Mouse (Mus musculus) mouse embryonic stem cell (cell line): ENCODE data around the gene Usp3.

Experiments
- in situ Hi-C, 2 experiments: fragments of 300-500 bp; cut with MboI; formaldehyde crosslinking; loops; 1 replicate in 1 of 2; 3 replicates in 1 of 2; pipeline ENCODE4 v1.14.3; 2019 to 2020; ENCODE audit warnings: low sequenced_read_pairs in 2 of 2, low pct_unique_long_range_greater_than_20kb in 1 of 2, mixed read lengths in 1 of 2; ENCODE audit not compliant: unreplicated experiment in 1 of 2

The Usp3 gene

DNA sequence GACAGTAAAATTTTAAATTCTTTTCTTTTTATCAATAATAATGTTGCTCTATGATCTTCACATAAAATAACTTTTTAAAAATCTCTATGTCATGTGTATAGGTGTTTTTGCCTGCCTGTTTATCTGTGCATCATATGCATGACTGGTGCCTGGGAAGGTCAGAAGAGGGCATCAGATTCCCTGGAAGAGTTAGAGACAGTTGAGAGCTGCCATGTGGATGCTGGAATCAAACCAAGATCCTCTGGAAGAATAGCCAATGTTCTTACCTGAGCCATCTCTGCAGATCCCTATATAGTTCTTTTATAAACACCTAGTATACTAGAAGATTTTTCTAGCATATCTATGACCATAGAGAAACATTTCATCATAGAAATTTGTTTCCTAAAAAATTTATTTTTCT, 8.8 kb downstream of the Usp3 start:
- in situ Hi-C loops, result no loop called here

DNA sequence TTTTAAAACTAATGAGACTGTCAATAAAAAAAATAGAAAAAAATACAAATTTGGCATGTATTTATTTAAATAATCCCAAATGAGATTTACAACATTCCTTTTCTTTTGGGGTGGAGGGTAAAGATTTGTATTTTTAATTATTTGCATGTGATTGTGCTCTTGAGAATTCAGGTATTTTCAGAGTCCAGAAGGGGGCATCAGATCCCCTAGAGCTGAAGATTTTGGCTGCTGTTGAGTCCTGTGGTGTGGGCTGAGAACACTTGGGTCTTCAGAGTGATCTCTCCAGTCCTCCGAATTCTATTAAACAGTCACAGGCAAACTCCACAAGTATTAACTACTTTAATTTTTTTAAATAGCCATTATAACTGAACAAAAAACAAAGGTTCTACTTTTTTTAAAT, 9.7 kb downstream of the Usp3 start:
- in situ Hi-C loops, result no loop called here

DNA sequence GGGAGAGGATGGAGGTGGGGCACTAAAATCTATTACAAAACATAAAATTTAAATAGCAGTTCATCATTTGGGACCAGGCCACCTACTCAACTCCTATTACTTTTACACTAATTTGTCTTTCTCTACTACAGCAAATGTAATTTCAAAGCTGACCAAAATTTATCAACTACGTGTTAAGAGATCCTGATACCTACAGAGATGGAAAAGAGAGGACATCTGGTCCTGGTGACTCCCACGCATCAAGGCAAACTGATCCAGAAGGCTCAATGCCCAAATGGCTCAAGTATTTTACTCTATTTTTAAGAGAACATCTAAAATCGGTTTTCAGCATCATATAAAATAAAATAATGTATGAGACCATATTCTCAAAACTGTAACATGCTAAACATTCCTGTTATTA, 11.2 kb downstream of the Usp3 start:
- in situ Hi-C loops, result no loop called here

GRCm38 (mm10) chr9:66580722-66581121, 12.2 kb downstream of the Usp3 start:
- in situ Hi-C loops, result no loop called here

DNA sequence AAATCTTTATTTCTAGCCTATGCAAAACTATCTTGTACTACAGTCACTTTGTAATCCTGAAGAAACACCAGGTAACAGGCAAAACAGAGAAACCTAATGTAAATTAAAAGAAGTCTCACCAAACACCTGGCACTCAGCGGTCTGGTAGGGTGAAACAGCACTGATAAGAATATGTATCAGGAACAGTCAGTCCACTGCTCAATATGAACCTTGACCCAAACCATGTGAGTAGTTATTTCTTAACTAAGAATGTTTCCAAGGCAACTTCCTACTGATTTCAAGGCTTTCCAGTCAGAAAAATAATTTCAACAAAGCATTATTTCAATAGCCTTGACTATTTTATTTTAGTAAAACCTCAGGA, 17.1 kb downstream of the Usp3 start:
- in situ Hi-C loops, result no loop called here

- in situ Hi-C loops, result no loop called here
These were observed 17.7 kb downstream of the Usp3 start for GRCm38 (mm10) chr9:66575041-66575877.

GRCm38 (mm10) chr9:66571986-66572700, 20.8 kb downstream of the Usp3 start:
- in situ Hi-C loops, result no loop called here

GRCm38 (mm10) chr9:66562215-66562614, 30.7 kb downstream of the Usp3 start:
- in situ Hi-C loops, result no loop called here

DNA sequence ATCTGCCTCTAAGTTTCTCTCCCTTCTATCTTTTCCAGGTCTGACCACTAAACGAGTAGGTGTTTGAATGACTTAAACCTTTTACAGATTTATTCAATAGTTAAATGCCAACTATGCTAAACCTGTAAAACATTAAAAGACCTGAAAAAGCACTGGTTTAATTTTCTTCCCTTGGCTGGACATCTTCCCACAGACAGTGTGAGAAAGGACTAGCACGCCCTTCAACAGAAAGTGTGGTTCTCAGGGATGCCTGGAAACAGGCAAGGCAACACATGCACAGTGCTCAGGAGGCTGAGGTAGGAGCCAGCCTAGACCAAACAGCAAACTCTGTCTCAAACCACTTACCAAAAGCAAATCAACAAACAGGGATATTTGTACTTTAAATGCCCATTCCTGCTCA, 31.4 kb downstream of the Usp3 start:
- in situ Hi-C loops, result no loop called here

GRCm38 (mm10) chr9:66560728-66561127, 32.2 kb downstream of the Usp3 start:
- in situ Hi-C loops, result no loop called here

GRCm38 (mm10) chr9:66560295-66560694, 32.6 kb downstream of the Usp3 start:
- in situ Hi-C loops, result no loop called here

GRCm38 (mm10) chr9:66558971-66559370, 34.0 kb downstream of the Usp3 start:
- in situ Hi-C loops, result no loop called here

GRCm38 (mm10) chr9:66542785-66543184, 50.2 kb downstream of the Usp3 start:
- in situ Hi-C loops, result no loop called here

GRCm38 (mm10) chr9:66521595-66521994, 71.3 kb downstream of the Usp3 start:
- in situ Hi-C loops, result no loop called here

GRCm38 (mm10) chr9:66520299-66520698, 72.6 kb downstream of the Usp3 start:
- in situ Hi-C loops, result no loop called here

DNA sequence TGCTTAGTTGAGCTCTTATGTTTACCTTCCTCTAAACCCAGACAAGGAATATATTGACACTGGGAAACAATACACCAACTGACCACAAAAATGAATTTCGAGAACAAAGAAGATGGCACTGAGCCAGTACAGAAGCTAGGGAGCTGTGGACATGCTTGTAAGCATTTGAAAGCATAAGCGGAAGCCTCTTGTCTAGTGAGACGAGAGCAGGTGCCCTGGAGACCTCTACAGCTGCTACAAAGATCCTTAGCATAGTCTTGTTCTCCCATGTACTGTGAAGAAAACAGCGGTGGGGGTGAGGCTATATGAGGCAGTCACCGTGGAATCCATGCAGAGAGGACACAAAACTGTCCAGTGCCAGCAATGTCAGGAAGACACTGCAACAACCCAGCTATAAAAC, 74.0 kb downstream of the Usp3 start:
- in situ Hi-C loops, result no loop called here

DNA sequence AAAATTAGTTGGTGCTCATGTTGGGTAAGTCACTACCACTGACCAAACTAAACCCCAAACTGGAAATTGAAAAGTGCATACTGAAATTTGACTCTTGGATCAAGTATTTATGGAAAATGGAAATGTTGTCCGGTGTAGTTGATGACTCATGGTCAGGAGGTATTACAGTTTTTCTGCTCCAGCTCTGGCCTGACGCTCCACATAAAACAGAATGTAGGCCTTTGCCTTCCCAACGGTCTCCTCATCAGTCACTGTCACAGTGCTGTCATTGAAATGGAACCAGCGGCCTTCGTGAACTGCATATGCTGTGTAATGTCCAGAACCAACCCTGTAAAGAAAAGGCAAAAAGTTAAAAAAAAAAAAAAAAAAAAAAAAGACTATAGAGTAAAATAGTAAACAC, 74.7 kb downstream of the Usp3 start:
- in situ Hi-C loops, result no loop called here

DNA sequence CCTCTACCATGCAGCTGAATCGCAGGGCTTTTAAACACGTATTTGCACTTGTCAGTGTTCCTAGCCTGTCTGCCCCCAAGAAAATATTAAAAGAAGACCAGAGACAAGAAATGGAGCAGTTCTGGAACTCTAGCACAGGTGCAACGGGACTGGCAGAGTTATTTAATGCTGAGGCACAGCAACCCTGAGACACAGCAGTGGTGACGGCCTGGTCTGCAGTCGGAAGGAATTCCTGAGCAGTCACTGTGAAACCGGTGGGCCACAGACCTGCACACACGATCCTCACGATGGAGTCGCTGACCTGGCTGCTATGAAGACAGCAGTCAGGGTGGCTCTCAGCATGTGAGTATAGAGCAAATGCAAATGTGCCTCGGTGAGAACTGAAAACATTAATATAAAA, 75.2 kb downstream of the Usp3 start:
- in situ Hi-C loops, result no loop called here

DNA sequence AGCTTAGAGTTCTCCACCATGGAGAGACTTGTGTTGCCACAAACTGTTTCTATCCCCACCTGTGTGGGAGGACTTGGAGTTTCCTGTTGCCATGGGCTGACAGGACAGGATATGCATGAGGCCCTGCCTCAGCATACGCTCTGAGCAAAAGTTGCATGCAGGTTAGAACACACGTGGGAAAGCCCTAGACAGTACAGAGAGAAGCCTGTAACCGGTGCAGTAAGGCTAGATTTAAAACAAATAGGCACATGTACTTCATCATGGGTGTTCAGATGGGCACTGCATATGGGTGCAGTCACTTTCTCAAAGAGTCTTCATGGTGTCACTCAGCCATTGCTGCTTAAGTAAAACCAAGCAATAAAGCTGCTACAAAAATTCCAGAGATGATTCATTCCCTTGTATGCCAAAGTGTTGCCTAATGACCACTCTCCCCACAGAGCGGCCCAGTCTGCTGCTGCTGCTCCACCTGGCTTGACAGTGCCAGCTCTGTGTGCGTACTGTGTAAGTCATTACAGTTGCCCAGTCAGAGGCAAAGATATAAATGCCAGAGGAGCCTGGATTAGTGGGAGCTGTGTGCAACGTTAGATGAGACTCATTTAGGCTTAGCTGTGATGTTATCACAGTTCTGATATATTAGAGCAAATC, 76.5 kb downstream of the Usp3 start:
- in situ Hi-C loops, result no loop called here
